Comparison of ENCODE assay signal across 9 mouse cellular contexts in genomic region chr14:101839771-101840731, GRCm38 (mm10).
DNase-seq lines count a peak whose midpoint lies in the region; ATAC-seq and TF ChIP-seq lines count a peak whose summit lies in the region.
"Had no signal": no experiment of that assay in that cellular context is flagged by ENCODE, and none has a peak within 500 bp of the region (broad histone marks: within the 10 kb centered on the region; RNA-seq: fewer than 3 reads in every experiment).

No protein-coding gene starts in this region.

- H3K4me3 ChIP-seq in midbrain, embryonic 13.5 days (replicated peaks): no peak overlapping the region
- H3K4me3 ChIP-seq in midbrain, embryonic 10.5 days: no peak overlapping the region
- H3K4me3 ChIP-seq in heart, postnatal 0 days (ENCODE audit: low read depth, low read length): peak overlapping the region; percentile 51
- H3K4me3 ChIP-seq in lung, embryonic 16.5 days (ENCODE audit: low read length): peak overlapping the region; percentile 46
- H3K4me3 ChIP-seq: hindbrain, embryonic 15.5 days had no signal

- no peaks in the 10 kb centered on the region for H3K9me3 ChIP-seq in midbrain, embryonic 13.5 days
- no peaks in the 10 kb centered on the region for H3K9me3 ChIP-seq in midbrain, embryonic 10.5 days (replicated peaks)
- no peaks in the 10 kb centered on the region for H3K9me3 ChIP-seq in heart, postnatal 0 days (replicated peaks; ENCODE audit: control insufficient read depth, low read length)
- no peaks in the 10 kb centered on the region for H3K9me3 ChIP-seq in lung, embryonic 16.5 days (ENCODE audit: control insufficient read depth, low read length)
- H3K9me3 ChIP-seq: hindbrain, embryonic 15.5 days had no signal

- DNase-seq in midbrain, embryonic 10.5 days (ENCODE audit: low spot score): no peak
- DNase-seq in heart, postnatal 0 days (ENCODE audit: low spot score): peak; percentile 83
- peak; percentile 34 to 50 for DNase-seq in layer of hippocampus, postnatal 10 days (ENCODE audit: low spot score in 2 of 2)
- no peak for DNase-seq in cerebellum, adult 11 months
- no peak for DNase-seq in c-Kit-positive CD71-positive TER-119-positive erythroid progenitor cells, embryonic 14.5 days (ENCODE audit: low spot score)
- no peak for DNase-seq in cerebellum, adult 9-11 months

- H3K9ac ChIP-seq in midbrain, embryonic 13.5 days (replicated peaks): no peak overlapping the region
- peak overlapping the region; percentile 51 for H3K9ac ChIP-seq in heart, postnatal 0 days (replicated peaks; ENCODE audit: low read depth, low read length)
- H3K9ac ChIP-seq in lung, embryonic 16.5 days (ENCODE audit: low read length): peak overlapping the region; percentile 58
- H3K9ac ChIP-seq: hindbrain, embryonic 15.5 days had no signal

- no peaks in the 10 kb centered on the region for H3K36me3 ChIP-seq in midbrain, embryonic 13.5 days
- no peaks in the 10 kb centered on the region for H3K36me3 ChIP-seq in midbrain, embryonic 10.5 days
- no peaks in the 10 kb centered on the region for H3K36me3 ChIP-seq in heart, postnatal 0 days (replicated peaks; ENCODE audit: control insufficient read depth, insufficient read depth, low read length)
- no peaks in the 10 kb centered on the region for H3K36me3 ChIP-seq in lung, embryonic 16.5 days (ENCODE audit: control insufficient read depth, insufficient read depth, low read length)
- H3K36me3 ChIP-seq: hindbrain, embryonic 15.5 days had no signal

- H3K4me2 ChIP-seq in midbrain, embryonic 13.5 days (replicated peaks): no peak overlapping the region
- H3K4me2 ChIP-seq in heart, postnatal 0 days (ENCODE audit: low read depth, low read length): peak overlapping the region; percentile 73
- peak overlapping the region; percentile 38 for H3K4me2 ChIP-seq in lung, embryonic 16.5 days (ENCODE audit: low read depth, low read length)
- H3K4me2 ChIP-seq: hindbrain, embryonic 15.5 days had no signal

- 84% methylated on average over 24 of the region's 24 CpGs for WGBS in midbrain, embryonic 13.5 days
- 85% methylated on average over 24 of the region's 24 CpGs for WGBS in midbrain, embryonic 10.5 days
- 33% methylated on average over 24 of the region's 24 CpGs for WGBS in heart, postnatal 0 days
- WGBS in lung, embryonic 16.5 days: 40% methylated on average over 24 of the region's 24 CpGs

- no peak for TF ChIP-seq CTCF in heart, postnatal 0 days (IDR thresholded peaks at IDR 0.05; ENCODE audit: low read depth)

- H3K27me3 ChIP-seq in midbrain, embryonic 13.5 days: no peaks in the 10 kb centered on the region
- no peaks in the 10 kb centered on the region for H3K27me3 ChIP-seq in midbrain, embryonic 10.5 days (ENCODE audit: low read depth, poor library complexity, severe bottlenecking)
- no peaks in the 10 kb centered on the region for H3K27me3 ChIP-seq in heart, postnatal 0 days (ENCODE audit: control insufficient read depth, insufficient read depth, low read length)
- no peaks in the 10 kb centered on the region for H3K27me3 ChIP-seq in lung, embryonic 16.5 days (ENCODE audit: control insufficient read depth, insufficient read depth, low read depth, low read length)
- H3K27me3 ChIP-seq: hindbrain, embryonic 15.5 days had no signal

- peak; percentile 50; the same call in 1 of the 2 replicates for TF ChIP-seq EP300 in heart, postnatal 0 days (IDR thresholded peaks at IDR 0.05; ENCODE audit: low read depth)

- no peak overlapping the region for H3K27ac ChIP-seq in midbrain, embryonic 13.5 days
- H3K27ac ChIP-seq in midbrain, embryonic 10.5 days (replicated peaks): no peak overlapping the region
- H3K27ac ChIP-seq in heart, postnatal 0 days (ENCODE audit: low read depth): peak overlapping the region; percentile 79
- peak overlapping the region; percentile 89 for H3K27ac ChIP-seq in lung, embryonic 16.5 days (ENCODE audit: low read length)
- H3K27ac ChIP-seq: hindbrain, embryonic 15.5 days had no signal

- no peaks in the 10 kb centered on the region for H3K4me1 ChIP-seq in midbrain, embryonic 13.5 days (replicated peaks)
- H3K4me1 ChIP-seq in midbrain, embryonic 10.5 days: peaks cover 2% of the 10 kb centered on the region; the same call in 1 of the 2 replicates
- H3K4me1 ChIP-seq in heart, postnatal 0 days (ENCODE audit: control insufficient read depth, insufficient read depth): peaks cover 18% of the 10 kb centered on the region
- peaks cover 10% of the 10 kb centered on the region for H3K4me1 ChIP-seq in lung, embryonic 16.5 days (replicated peaks; ENCODE audit: control insufficient read depth, insufficient read depth, low read length)
- H3K4me1 ChIP-seq: hindbrain, embryonic 15.5 days had no signal

- ATAC-seq in midbrain, embryonic 13.5 days: 0 out of 2 replicates have a peak, but pooled peaks have one; percentile 30
- peak; percentile 81 for ATAC-seq in heart, postnatal 0 days (ENCODE audit: insufficient read depth, low read depth)
- peak; percentile 80 for ATAC-seq in lung, embryonic 16.5 days (ENCODE audit: low read depth)

Comparison
In these comparisons a context has a peak if more than half of its experiments do, and no peak if none do; other contexts are left out.
1. ATAC-seq: peak in every context shown above with its lines; median percentile 81 in heart, postnatal 0 days; 80 in lung, embryonic 16.5 days; 30 in midbrain, embryonic 13.5 days.
2. H3K27ac ChIP-seq: peak in heart, postnatal 0 days (single experiment) and lung, embryonic 16.5 days (single experiment); none in midbrain, embryonic 13.5 days (single experiment) and midbrain, embryonic 10.5 days (single experiment).
3. H3K4me3 ChIP-seq: peak in heart, postnatal 0 days (single experiment) and lung, embryonic 16.5 days (single experiment); none in midbrain, embryonic 13.5 days (single experiment) and midbrain, embryonic 10.5 days (single experiment).
4. DNase-seq: peak in heart, postnatal 0 days (single experiment) and layer of hippocampus, postnatal 10 days (2 of 2); none in midbrain, embryonic 10.5 days (single experiment), cerebellum, adult 11 months (single experiment), c-Kit-positive CD71-positive TER-119-positive erythroid progenitor cells, embryonic 14.5 days (single experiment) and cerebellum, adult 9-11 months (single experiment).